Mouse (Mus musculus): ENCODE data around the gene Hadh. TPM values are rescaled to one million over a fixed set of nuclear protein-coding genes. Genes with fewer than 3 reads are reported as not detected.

The Hadh gene
- total RNA-seq, 2 experiments from 2014 or later: 28.2 to 44.7 TPM

GRCm38 (mm10) chr3:131237785-131238633, 33.9 kb downstream of the Hadh start:
- peak; percentile 97 for ATAC-seq (replicated peaks; ENCODE audit: low FRiP score, low TSS enrichment, poor library complexity, severe bottlenecking)

DNA sequence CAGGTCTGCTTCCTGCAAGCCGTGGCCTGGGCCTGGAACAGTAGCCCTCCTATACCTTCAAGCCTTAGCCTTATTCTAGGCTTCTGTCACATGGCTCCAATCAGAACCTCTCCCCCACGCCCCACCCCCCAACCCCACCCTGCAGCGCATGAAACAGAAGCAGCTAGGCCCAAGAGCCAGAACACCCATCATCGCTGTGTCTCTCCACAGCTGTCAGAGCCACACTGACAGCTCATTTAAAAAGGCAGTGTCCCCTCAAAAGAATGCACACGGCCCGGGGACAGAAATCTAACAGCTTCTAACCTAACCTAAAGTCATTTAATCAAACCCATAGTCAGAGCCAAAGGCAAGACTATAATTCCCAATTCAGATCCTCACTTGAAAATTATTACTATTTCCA, 34.8 kb downstream of the Hadh start:
- ATAC-seq (replicated peaks; ENCODE audit: low FRiP score, low TSS enrichment, poor library complexity, severe bottlenecking): no peak

DNA sequence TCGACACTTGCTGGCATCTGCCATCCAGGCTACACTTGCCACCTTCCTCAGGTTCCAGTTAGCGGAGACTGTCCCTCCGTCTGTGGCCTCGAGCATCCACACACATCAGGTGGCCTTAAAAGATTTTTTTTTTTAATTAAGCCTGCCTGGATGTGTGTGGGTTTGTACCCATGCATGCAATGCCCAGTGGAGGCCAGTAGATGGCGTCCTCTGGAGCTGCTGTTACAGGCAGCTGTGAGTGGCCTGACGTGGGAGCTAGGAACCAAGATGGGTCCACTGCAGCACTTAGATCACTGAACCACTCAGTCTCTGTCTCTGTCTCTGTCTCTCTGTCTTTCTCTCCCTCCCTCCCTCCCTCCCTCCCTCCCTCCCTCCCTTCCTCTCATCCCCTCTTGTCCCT, 43.8 kb downstream of the Hadh start:
- ATAC-seq (replicated peaks; ENCODE audit: low FRiP score, low TSS enrichment, poor library complexity, severe bottlenecking): 0 out of 2 replicates have a peak, but pooled peaks have one; percentile 57

DNA sequence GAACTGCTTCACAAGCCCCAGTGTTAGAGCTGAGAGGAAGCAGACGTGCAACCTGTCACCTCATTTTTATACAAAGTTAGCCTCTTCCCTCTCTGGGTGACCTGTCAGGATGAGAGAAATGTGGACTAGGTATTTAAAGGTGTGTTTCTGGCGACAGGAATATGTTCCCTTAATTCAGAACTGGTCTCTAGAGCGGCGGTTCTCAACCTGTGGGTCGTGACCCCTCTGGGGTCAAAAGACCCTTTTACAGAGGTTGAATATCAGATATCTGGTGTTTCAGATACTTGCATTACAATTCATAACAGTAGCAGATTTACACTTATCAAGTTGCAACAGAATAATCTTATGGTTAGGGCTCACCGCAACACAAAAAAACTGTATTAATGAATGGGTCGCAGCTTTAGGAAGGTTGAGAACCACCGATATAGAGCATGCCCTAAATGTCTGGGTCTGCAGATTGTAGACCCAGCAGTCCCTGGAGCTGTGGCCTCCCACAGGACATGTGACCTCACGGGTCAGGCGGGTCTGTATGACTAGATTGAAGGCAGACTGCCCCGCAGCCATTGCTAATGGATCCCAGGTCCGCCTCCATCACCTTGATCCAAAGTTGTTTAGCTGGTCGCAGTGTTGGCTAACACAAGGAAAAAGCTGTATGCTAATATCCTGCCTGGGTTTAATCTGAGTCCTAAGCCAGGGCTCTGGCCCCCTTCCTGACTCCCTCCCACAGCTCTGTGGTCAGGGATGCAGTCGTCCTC, 53.1 kb downstream of the Hadh start:
- ATAC-seq (replicated peaks; ENCODE audit: low FRiP score, low TSS enrichment, poor library complexity, severe bottlenecking): no peak

- ATAC-seq (replicated peaks; ENCODE audit: low FRiP score, low TSS enrichment, poor library complexity, severe bottlenecking): peak; percentile 68
These were observed 57.1 kb downstream of the Hadh start for GRCm38 (mm10) chr3:131214841-131215240.

DNA sequence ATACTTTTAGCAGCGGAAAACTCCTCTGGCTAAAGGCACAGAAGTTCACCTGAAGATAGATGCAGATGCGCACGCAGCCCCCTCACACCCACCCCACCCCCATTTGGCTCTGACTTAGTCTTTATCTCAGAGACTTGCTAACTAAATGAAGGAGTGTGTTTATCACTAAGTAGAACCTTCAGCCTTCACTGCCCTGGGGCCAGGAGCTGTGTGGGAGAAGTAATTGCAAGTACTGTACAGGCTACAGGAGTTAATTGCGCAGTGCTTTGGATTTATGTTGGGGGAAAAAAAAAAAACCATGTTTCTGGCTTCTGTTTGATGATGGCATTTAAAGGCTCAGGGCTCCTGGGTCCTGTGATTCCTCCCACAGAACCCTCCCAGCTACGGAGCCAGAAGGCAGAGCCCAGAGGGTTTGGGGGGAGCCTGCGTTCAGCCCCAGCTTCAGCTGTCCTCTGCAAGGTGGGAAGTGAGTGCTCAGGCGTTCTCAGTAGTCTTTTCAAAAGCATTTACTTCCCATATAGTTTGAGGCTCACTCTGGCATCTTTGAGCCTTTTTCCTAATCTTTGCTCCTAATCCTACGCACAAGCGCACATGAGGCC, 57.7 kb downstream of the Hadh start:
- ATAC-seq (replicated peaks; ENCODE audit: low FRiP score, low TSS enrichment, poor library complexity, severe bottlenecking): no peak

DNA sequence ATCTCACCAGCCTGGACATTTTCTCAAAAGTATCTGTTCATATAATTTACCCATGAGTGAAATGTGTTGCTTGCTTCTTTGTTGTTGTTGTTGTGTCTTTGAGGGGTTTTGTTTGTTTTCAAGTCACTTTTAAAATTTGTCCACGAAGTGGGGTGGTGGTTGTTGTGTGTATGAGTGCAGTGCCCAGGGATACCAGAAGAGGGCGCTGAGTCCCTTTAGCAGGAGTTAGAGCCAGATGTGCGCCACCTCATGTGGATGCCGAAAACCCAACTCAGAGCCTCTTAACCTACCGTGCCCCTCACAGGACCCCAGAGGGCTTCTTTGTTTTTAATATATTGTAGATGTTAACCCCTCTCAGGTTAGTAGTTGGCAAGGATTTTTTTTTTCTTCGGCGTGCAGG, 59.7 kb downstream of the Hadh start:
- no peak for ATAC-seq (replicated peaks; ENCODE audit: low FRiP score, low TSS enrichment, poor library complexity, severe bottlenecking)

GRCm38 (mm10) chr3:131208265-131208891, 63.5 kb downstream of the Hadh start:
- ATAC-seq (replicated peaks; ENCODE audit: low FRiP score, low TSS enrichment, poor library complexity, severe bottlenecking): peak; percentile 78

DNA sequence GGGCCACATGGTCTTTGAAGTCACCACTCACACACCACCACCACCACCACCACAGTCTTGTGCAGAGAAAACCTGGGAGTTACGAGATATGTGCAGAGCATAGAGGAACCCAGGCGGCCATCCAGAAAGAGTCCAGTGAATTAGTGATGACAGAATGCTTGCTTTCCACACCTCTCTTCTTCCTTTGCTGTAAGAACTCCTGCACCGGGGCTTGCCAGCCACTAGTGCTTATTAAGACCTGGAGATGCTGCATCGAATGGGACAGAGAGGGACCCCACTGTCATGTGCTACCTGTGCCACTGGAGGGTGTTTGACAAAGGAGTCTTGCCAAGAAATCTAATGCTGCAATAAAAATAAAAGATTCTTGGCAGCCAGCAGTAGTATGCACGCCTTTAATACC, 64.1 kb downstream of the Hadh start:
- no peak for ATAC-seq (replicated peaks; ENCODE audit: low FRiP score, low TSS enrichment, poor library complexity, severe bottlenecking)

DNA sequence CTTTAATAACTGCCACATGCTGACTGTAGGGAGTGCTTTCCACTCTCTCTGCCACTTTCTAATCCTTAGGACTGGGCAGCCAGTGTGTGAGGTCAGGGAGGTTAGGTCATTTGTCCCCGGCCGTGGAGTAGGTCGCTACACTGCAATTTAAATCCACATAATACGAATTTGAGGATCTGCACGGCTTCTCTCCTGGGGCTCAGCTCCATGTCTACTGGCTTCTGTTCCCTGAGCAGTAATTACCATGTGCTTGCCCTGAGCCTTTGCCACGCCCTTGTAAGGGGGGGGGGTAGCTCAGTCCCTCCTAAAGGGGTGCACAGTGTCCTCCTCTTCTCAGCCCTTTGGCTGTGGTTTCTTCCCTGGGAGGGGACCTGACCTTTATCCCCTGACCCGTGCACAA, 69.6 kb downstream of the Hadh start:
- ATAC-seq (replicated peaks; ENCODE audit: low FRiP score, low TSS enrichment, poor library complexity, severe bottlenecking): no peak

GRCm38 (mm10) chr3:131199590-131200288, 72.2 kb downstream of the Hadh start:
- no peak for ATAC-seq (replicated peaks; ENCODE audit: low FRiP score, low TSS enrichment, poor library complexity, severe bottlenecking)

- no peak for ATAC-seq (replicated peaks; ENCODE audit: low FRiP score, low TSS enrichment, poor library complexity, severe bottlenecking)
These were observed 72.9 kb downstream of the Hadh start for GRCm38 (mm10) chr3:131198991-131199390.

- ATAC-seq (replicated peaks; ENCODE audit: low FRiP score, low TSS enrichment, poor library complexity, severe bottlenecking): no peak
These were observed 75.3 kb downstream of the Hadh start for GRCm38 (mm10) chr3:131196507-131197019.

- ATAC-seq (replicated peaks; ENCODE audit: low FRiP score, low TSS enrichment, poor library complexity, severe bottlenecking): no peak
These were observed 75.9 kb downstream of the Hadh start for GRCm38 (mm10) chr3:131196050-131196449.

DNA sequence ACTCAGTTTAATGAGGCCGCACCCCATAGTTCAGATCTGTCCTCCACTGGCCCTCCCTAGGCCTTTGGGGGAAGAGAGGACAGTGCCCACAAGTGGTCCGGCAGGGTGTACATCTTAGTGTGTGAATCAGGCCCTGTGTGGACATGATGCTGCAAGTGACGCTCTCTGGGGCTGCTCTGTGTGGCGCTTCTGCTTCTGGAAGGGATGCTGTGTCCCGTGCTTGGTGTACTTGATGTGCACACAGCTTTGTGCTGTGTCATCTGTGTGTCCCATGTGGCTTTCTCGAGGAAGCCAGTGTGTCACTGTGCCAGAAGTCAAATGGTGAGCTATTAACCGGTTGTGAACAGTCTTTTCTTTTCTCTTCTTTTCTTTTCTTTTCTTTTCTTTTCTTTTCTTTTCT, 80.4 kb downstream of the Hadh start:
- ATAC-seq (replicated peaks; ENCODE audit: low FRiP score, low TSS enrichment, poor library complexity, severe bottlenecking): no peak

GRCm38 (mm10) chr3:131190671-131191367, 81.1 kb downstream of the Hadh start:
- no peak for ATAC-seq (replicated peaks; ENCODE audit: low FRiP score, low TSS enrichment, poor library complexity, severe bottlenecking)

DNA sequence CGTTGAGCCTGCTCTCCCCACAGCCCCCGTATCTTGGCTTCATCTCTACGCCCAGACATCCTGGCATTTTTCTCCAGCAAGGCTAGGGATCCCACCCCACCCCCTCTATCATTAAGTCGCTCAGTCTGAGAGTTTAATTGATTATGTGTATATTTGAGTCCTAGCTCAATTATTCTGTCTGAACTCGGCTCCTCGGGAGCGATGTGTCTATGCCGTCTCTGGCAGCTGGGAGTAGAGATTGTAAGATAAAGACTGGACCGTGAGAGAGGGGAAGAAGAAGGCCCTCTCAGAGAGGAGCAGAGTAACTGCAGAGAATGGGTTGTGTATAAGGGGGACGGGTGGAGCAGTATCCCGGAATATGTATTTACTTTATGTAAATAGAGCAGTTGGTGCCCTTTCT, 81.7 kb downstream of the Hadh start:
- no peak for ATAC-seq (replicated peaks; ENCODE audit: low FRiP score, low TSS enrichment, poor library complexity, severe bottlenecking)

DNA sequence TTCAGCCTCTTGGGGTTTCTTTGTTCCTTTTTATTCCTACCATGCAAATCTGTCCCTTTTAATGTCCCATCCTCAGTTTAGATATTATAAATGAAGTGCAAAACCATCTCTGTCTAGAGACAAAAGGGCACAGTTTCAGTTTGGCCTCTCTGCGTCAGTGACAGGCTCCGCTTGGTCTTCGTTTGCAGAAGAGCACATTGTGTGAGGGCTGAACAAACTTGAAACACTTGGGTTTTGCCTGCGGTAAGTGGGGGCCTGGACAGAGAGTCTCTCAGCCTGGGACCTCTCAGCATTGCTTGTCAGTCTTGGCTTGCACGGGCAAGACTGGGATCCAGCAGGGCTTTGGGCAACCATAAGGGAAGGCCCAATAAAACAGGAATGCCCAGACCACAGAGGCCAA, 85.7 kb downstream of the Hadh start:
- no peak for ATAC-seq (replicated peaks; ENCODE audit: low FRiP score, low TSS enrichment, poor library complexity, severe bottlenecking)

Measured in megakaryocyte-erythroid progenitor cell, adult 5-6 weeks (primary cell).